Mouse (Mus musculus) left cerebral cortex, adult 2 months (tissue): ENCODE results near the gene Atmin. TPM values are rescaled to one million over a fixed set of nuclear protein-coding genes. Genes with fewer than 3 reads are reported as not detected.

Experiments
- DNase-seq, 2 experiments: peaks; one replicate each; pipeline ENCODE4 v3.0.0; 2021 to 2022; ENCODE audit warnings: low spot score in 2 of 2, mixed read lengths in 1 of 2; ENCODE audit errors: extremely low spot score in 1 of 2
- H3K27ac ChIP-seq: fragments of 200-600 bp; 2 replicates; pipeline ENCODE4 v1.8.1; 2022
- H3K4me3 ChIP-seq: fragments of 200-600 bp; 2 replicates; pipeline ENCODE4 v1.8.1; 2022
- CTCF ChIP-seq: fragments of 200-600 bp; IDR thresholded peaks from 2 replicates; pipeline ENCODE4 v1.8.1; 2022; ENCODE audit warnings: antibody characterized with exemption, mild to moderate bottlenecking, moderate library complexity
- intact Hi-C: fragments of 180-260 bp; cut with DNase I; formaldehyde crosslinking; loops from one replicate; pipeline ENCODE4 v1.15.1; 2025
- total RNA-seq, 2 experiments: library from RNA; stranded (reverse); gene quantifications; 2 replicates each; pipeline ENCODE4 v1.2.3; 2021

Gene Atmin
- total RNA-seq, 2 experiments from 2014 or later, result 73.9 to 76.0 TPM

DNA sequence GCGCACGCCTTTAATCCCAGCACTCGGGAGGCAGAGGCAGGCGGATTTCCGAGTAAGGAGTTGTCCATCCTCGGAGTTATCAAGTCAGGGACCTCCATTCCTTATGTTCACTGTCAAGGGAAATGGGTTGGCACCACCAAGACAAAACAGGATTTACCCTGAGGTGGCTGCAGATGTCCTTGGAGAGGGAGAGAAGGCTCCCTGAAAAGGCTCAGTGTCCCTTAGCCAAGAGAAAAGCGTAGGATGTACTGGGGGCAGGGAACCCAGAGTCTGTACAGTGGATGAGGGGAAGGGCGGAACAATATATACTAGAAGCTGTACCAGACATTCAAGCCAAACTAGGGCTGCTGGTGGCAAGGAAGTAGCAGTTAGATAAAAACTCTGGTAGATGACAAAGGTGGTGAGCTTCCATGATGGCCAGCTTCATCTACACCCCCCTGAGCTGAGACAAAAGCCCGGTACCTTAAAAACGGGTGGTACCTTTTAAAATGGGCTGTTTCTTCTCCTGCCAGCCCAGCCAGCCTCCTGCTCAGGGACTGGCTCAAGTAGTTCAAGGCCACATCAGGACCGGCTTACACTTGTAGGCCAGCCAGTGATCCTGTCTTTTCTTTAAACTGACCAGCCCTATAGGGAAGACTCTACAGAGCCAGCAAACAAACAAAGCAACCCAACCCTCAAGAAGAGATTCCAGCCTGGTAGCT is 51.0 kb downstream of the Atmin start:
- intact Hi-C loops, result loop anchor here (10.0 kb wide), 1 partner anchor 481 kb away; no protein-coding TSS in a partner anchor
- no peak overlapping the region for H3K27ac ChIP-seq
- peak overlapping the region; percentile 80 for H3K4me3 ChIP-seq
- no peak for TF ChIP-seq CTCF
- no peak for DNase-seq

Other genes with a start within 250 kb of the Atmin start
- 10 to 100 TPM; 22.4 to 24.1 TPM for gene Cdyl2, start 210.4 kb upstream of the Atmin start, total RNA-seq
- 10 to 100 TPM; 19.2 to 20.8 TPM for gene Cmc2, start 21.9 kb upstream of the Atmin start, total RNA-seq
- 1 to 10 TPM in 1 of 2 experiments, under 1 TPM in 1; 0.97 to 2.0 TPM for gene Cenpn, start 21.7 kb upstream of the Atmin start, total RNA-seq
- 10 to 100 TPM; 11.5 to 14.3 TPM for gene 1700030J22Rik, start 35.6 kb downstream of the Atmin start, total RNA-seq
- gene Gcsh, start 50.1 kb downstream of the Atmin start, total RNA-seq, result 10 to 100 TPM; 34.4 to 36.3 TPM
- under 1 TPM; 0.18 to 0.23 TPM for gene Pkd1l2, start 139.1 kb downstream of the Atmin start, total RNA-seq
- not detected for gene Bco1, start 152.5 kb downstream of the Atmin start, total RNA-seq
- 10 to 100 TPM; 18.4 to 19.4 TPM for gene Gan, start 214.7 kb downstream of the Atmin start, total RNA-seq